Mouse (Mus musculus) embryonic facial prominence, embryonic 10.5 days (tissue): ENCODE results near the gene Chn2. TPM values are rescaled to one million over a fixed set of nuclear protein-coding genes. Genes with fewer than 3 reads are reported as not detected.
"Not testable (repeated sequence)": the region's sequence is repeated elsewhere in the genome, so short reads cannot be mapped to it uniquely, and the experiment has no call there.

Source experiments
- DNase-seq: peaks from one replicate; pipeline ENCODE4 v3.0.0-alpha.2; 2017; ENCODE audit warnings: low spot score
- H3K27ac ChIP-seq: fragments of 300-500 bp; sonication (generic); replicated peaks from 2 replicates; pipeline ENCODE4 v1.5.1; 2016; ENCODE audit warnings: mild to moderate bottlenecking
- H3K27me3 ChIP-seq: fragments of 300-500 bp; sonication (generic); replicated peaks from 2 replicates; pipeline ENCODE4 v1.6.1; 2016; ENCODE audit warnings: low read depth, mild to moderate bottlenecking; ENCODE audit not compliant: poor library complexity, severe bottlenecking
- H3K36me3 ChIP-seq: fragments of 300-500 bp; sonication (generic); replicated peaks from 2 replicates; pipeline ENCODE4 v1.6.1; 2016; ENCODE audit warnings: mild to moderate bottlenecking, moderate library complexity
- H3K4me1 ChIP-seq: fragments of 300-500 bp; sonication (generic); 2 replicates; pipeline ENCODE4 v1.6.1; 2016
- H3K4me3 ChIP-seq: fragments of 300-500 bp; sonication (generic); 2 replicates; pipeline ENCODE4 v1.5.1; 2016; ENCODE audit warnings: mild to moderate bottlenecking, moderate library complexity
- H3K9me3 ChIP-seq: fragments of 300-500 bp; sonication (generic); 2 replicates; pipeline ENCODE4 v1.6.1; 2016; ENCODE audit warnings: mild to moderate bottlenecking
- WGBS: fragments of 180-500 bp; shearing (Covaris S2); methylation state at CpG from one replicate; pipeline ENCODE4 v1.1.7; 2016; 5-methylcytosine and 5-hydroxymethylcytosine counted together
- polyA plus RNA-seq: library from polyadenylated mRNA; unstranded; fragments of >200 nt; fragmentation: Nextera tagmentation; extraction: Ambion mirVana; gene quantifications from 2 replicates; pipeline ENCODE4 v1.2.1, GENCODE M21; 2016

Gene Chn2
- polyA plus RNA-seq, 1 experiment from 2014 or later = 11.3 TPM

GRCm38 (mm10) chr6:54166991-54167546, 127.7 kb downstream of the Chn2 start:
- 70% methylated on average over 7 of the region's 7 CpGs for WGBS
- Histone ChIP-seq H3K27ac (no peak overlapping the region), H3K36me3 (no peaks in the 10 kb centered on the region), H3K4me1 (peaks cover 10% of the 10 kb centered on the region), H3K4me3 (no peak overlapping the region), H3K9me3 (no peaks in the 10 kb centered on the region), H3K27me3 (no peaks in the 10 kb centered on the region)
- no peak for DNase-seq

- H3K4me3 ChIP-seq = no peak overlapping the region
- 78% methylated on average over 11 of the region's 11 CpGs for WGBS
- H3K27me3 ChIP-seq = no peaks in the 10 kb centered on the region
- no peaks in the 10 kb centered on the region for H3K9me3 ChIP-seq
- peaks cover 10% of the 10 kb centered on the region for H3K4me1 ChIP-seq
- H3K27ac ChIP-seq = no peak overlapping the region
- no peak for DNase-seq
- H3K36me3 ChIP-seq = no peaks in the 10 kb centered on the region
Measured at GRCm38 (mm10) chr6:54170286-54170894, 131.0 kb downstream of the Chn2 start.

- Histone ChIP-seq H3K4me3 (no peak overlapping the region), H3K27me3 (no peaks in the 10 kb centered on the region), H3K9me3 (no peaks in the 10 kb centered on the region), H3K4me1 (peaks cover 10% of the 10 kb centered on the region), H3K27ac (no peak overlapping the region), H3K36me3 (no peaks in the 10 kb centered on the region)
- DNase-seq = no peak
- WGBS = 79% methylated on average over 6 of the region's 6 CpGs
Measured at GRCm38 (mm10) chr6:54171385-54171784, 132.0 kb downstream of the Chn2 start.

GRCm38 (mm10) chr6:54175473-54176215, 136.3 kb downstream of the Chn2 start:
- Histone ChIP-seq H3K4me3 (no peak overlapping the region), H3K27ac (no peak overlapping the region)
- WGBS = 88% methylated on average over 8 of the region's 8 CpGs

DNA sequence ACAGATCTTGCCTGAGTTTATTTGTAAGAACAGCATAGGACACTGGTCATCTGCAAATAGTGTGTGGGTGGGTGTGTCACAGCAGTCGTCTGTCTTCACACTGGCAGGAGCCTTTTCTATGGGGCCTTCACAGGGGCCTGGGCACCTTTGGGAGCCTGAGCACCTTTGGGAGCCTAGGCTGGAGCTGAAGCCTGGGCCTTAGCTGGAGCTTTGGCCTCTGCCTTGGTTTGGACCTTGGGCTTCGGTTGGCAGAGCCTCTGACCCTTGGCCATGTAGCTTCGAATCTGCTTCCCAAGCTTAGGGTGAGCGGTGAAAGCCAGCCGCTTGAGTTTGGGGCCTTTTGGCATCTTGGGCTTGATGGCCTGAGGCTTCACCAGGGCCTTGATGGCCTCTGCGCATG, 137.7 kb downstream of the Chn2 start:
- H3K27me3 ChIP-seq, DNase-seq: not testable (repeated sequence)
- 90% methylated on average over 6 of the region's 6 CpGs for WGBS

More at GRCm38 (mm10) chr6:54175473-54176215, 136.3 kb downstream of the Chn2 start:
- Histone ChIP-seq H3K9me3 (no peaks in the 10 kb centered on the region), H3K36me3 (no peaks in the 10 kb centered on the region), H3K27me3 (no peaks in the 10 kb centered on the region), H3K4me1 (peaks cover 2% of the 10 kb centered on the region; the same call in 1 of the 2 replicates)
- no peak for DNase-seq

DNA sequence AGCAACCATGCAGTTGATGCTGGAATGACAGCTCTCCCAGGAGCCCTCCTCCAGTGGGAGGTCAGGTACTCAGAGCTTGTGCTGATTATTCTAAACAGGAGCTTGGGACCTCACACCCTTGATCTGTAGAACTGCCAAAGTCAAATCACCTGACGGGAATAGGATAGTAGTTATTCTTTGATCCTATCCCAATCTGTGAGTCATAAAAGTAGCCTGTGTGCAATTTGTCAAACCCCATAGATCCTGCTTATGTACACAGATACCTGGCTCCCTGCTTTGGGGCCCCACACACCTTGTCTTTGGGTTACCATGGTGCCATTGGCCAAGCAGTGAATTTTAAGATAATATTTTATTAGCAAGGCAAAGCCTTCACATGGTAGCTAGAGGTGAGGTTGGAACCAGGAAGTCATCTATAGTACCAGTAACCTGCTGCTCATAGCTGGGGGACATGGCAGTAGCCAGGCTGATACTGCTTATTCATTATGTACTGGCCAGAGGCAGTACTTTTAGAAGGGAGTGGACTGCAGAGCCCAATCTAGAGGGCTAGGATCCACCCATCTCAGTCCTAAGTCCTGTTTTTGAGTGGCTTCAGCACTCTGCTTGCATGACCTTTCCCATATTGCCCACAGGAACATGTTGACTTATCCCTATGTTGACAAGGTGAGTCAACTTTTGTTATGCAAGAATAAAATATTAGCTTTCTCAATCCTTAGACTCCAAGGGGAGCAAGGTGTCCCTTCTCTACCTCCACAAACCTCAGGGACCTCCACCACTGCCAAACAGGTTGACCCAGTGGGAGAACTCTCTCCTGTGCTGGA, 139.9 kb downstream of the Chn2 start:
- H3K4me3 ChIP-seq = no peak overlapping the region
- H3K9me3 ChIP-seq = no peaks in the 10 kb centered on the region
- H3K36me3 ChIP-seq = no peaks in the 10 kb centered on the region
- DNase-seq = no peak
- peaks cover 3% of the 10 kb centered on the region for H3K4me1 ChIP-seq
- 88% methylated on average over 1 of the region's 1 CpGs for WGBS
- H3K27me3 ChIP-seq = no peaks in the 10 kb centered on the region
- no peak overlapping the region for H3K27ac ChIP-seq

More for the DNA sequence above, 137.7 kb downstream of the Chn2 start:
- not testable (repeated sequence) for H3K36me3 ChIP-seq, H3K4me1 ChIP-seq, H3K4me3 ChIP-seq, H3K27ac ChIP-seq, H3K9me3 ChIP-seq

GRCm38 (mm10) chr6:54179874-54180212, 140.5 kb downstream of the Chn2 start:
- no peak for DNase-seq
- Histone ChIP-seq H3K4me1 (peaks cover 4% of the 10 kb centered on the region), H3K36me3 (no peaks in the 10 kb centered on the region), H3K9me3 (no peaks in the 10 kb centered on the region), H3K4me3 (no peak overlapping the region), H3K27ac (no peak overlapping the region), H3K27me3 (no peaks in the 10 kb centered on the region)
- WGBS = 87% methylated on average over 6 of the region's 6 CpGs

DNA sequence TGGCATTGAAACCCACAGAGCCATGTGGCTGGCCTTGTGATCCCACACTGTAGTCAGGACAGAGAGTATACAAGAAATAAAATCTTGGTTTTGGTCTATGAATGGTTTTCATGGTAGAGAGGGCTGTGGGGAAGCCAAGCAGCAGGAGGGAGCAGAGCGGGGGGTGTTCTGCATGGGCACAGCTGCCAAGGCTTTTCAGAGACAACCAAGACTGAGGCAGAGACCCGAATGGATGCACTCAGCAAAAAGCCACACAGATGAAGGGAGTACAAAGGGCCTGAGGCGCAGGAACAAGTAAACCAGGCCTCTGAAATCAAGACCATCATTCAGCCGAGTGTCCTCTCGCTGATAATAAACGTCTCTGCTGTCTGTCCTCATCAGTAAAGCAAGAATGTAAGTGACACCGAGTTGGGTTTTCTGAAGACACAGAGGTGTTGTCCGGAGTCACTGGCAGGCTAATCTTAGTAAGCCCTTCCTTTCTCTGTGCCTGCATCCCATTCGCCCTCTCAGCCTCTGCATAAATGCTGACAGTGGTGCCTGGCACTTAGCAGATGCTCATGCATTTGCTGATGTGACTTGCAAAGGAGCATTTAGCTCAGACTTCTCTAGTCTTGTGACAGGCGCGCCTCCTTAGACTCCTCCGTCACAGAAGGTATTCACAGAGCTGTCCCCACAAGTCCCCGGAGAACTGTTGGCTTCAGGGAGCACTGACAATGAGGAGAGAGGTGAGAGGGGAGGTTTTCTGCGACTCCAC, 144.6 kb downstream of the Chn2 start:
- no peaks in the 10 kb centered on the region for H3K36me3 ChIP-seq
- H3K9me3 ChIP-seq = no peaks in the 10 kb centered on the region
- DNase-seq = no peak
- WGBS = 61% methylated on average over 14 of the region's 14 CpGs
- H3K4me1 ChIP-seq = peaks cover 4% of the 10 kb centered on the region
- no peak overlapping the region for H3K4me3 ChIP-seq
- no peak overlapping the region for H3K27ac ChIP-seq
- no peaks in the 10 kb centered on the region for H3K27me3 ChIP-seq

- 77% methylated on average over 7 of the region's 7 CpGs for WGBS
- Histone ChIP-seq H3K36me3 (no peaks in the 10 kb centered on the region), H3K27ac (no peak overlapping the region), H3K4me1 (no peaks in the 10 kb centered on the region), H3K4me3 (no peak overlapping the region), H3K9me3 (no peaks in the 10 kb centered on the region), H3K27me3 (no peaks in the 10 kb centered on the region)
- DNase-seq = no peak
Measured at GRCm38 (mm10) chr6:54193631-54194305, 154.4 kb downstream of the Chn2 start.

DNA sequence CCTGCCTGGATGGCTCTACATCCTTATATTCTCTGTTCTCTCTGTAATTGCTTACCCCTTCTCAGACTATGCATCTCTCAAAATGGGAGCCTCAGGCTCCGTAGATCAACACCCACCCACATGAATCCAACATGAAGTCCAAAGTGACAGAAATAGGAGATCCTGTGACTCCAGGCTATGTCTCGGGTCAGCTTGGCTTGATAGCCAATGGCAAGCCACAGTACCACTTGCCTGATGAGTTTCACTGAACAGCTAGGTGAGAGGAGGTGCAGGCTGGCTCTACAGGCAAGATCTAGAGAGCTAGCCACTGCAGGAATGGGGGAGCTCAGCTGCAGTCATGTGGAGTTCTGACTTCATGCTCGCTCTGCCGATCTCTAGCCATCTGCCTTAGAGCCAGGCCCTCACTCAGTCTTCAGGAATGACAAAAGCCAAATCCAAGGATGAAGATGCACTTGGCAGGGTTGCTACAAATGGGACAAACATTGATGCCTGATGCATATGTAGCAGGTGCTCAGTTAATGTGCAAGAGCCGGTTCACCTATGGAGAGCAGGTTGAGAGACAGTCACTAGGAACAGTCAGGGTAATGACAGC, 158.6 kb downstream of the Chn2 start:
- no peak overlapping the region for H3K27ac ChIP-seq
- no peak overlapping the region for H3K4me3 ChIP-seq
- WGBS = 88% methylated on average over 5 of the region's 5 CpGs
- no peak for DNase-seq
- H3K27me3 ChIP-seq = 0 out of 2 replicates have a peak, but pooled peaks cover 4% of the 10 kb centered on the region
- peaks cover 9% of the 10 kb centered on the region for H3K4me1 ChIP-seq
- H3K9me3 ChIP-seq = no peaks in the 10 kb centered on the region
- H3K36me3 ChIP-seq = no peaks in the 10 kb centered on the region

DNA sequence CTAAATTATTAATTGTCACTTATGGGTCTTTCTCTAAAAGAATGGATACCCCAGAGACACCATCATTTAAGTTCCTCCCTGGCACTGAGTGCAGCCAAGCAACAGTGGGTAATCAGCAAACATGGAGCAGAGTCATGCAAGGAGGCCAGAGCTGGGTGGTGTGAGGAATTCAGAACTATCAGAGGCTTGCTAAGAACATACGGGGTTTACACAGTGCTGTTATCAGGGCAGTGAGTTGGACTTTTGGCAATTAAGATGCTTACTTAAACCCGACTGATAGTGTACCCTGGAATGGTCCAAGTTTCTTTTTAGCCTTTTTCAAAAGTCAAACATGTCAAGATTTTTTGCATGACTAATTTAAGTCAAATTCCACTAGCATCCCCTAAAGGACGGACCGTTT, 160.2 kb downstream of the Chn2 start:
- Histone ChIP-seq H3K4me1 (peaks cover 11% of the 10 kb centered on the region), H3K27me3 (0 out of 2 replicates have a peak, but pooled peaks cover 6% of the 10 kb centered on the region), H3K9me3 (no peaks in the 10 kb centered on the region), H3K36me3 (no peaks in the 10 kb centered on the region), H3K27ac (no peak overlapping the region), H3K4me3 (no peak overlapping the region)
- 68% methylated on average over 4 of the region's 4 CpGs for WGBS
- no peak for DNase-seq
